In the genomic region with DNA sequence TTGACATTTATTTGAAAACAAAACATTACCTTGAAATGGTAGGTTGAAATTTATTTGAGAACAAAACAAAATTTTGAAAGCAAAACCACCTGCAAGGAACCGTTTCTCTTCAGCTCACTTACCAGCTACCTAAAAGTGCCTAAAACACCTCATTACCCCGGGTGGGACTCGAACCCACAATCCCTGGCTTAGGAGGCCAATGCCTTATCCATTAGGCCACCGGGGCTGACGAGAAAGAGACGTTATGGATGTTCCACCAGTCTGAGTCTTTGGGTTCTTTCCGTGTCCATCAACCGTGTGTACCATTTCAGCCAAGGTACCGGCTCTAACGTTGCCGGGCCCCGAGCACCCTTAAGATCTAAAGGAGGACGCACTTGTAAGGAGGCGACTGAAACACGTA, we compare ENCODE assay signal across 8 mouse cellular contexts. TPM values are rescaled to one million over a fixed set of nuclear protein-coding genes. Genes with fewer than 3 reads are reported as not detected.
DNase-seq lines count a peak whose midpoint lies in the region; ATAC-seq lines count a peak whose summit lies in the region.

No protein-coding gene starts in this region.

- no peaks in the 10 kb centered on the region for H3K36me3 ChIP-seq in hindbrain, embryonic 10.5 days
- no peaks in the 10 kb centered on the region for H3K36me3 ChIP-seq in lung, embryonic 16.5 days (ENCODE audit: control insufficient read depth, insufficient read depth, low read length)

- no peaks in the 10 kb centered on the region for H3K27me3 ChIP-seq in hindbrain, embryonic 10.5 days (ENCODE audit: insufficient read depth, poor library complexity, severe bottlenecking)
- H3K27me3 ChIP-seq in lung, embryonic 16.5 days (ENCODE audit: control insufficient read depth, insufficient read depth, low read depth, low read length), result no peaks in the 10 kb centered on the region

- DNase-seq in Muller cell, postnatal 12 days (ENCODE audit: inconsistent ontology term), result peak; percentile 93
- peak; percentile 92 for DNase-seq in cerebellum, adult 9-10 months
- peak; percentile 92 for DNase-seq in hindbrain, embryonic 10.5 days (ENCODE audit: low spot score)
- DNase-seq in layer of hippocampus, adult 9-11 months, result peak; percentile 80
- peak; percentile 54 for DNase-seq in ovary, adult 18-20 months (ENCODE audit: low spot score)
- DNase-seq in thymus, postnatal 0 days (ENCODE audit: low spot score), result peak; percentile 88

- H3K4me3 ChIP-seq in hindbrain, embryonic 10.5 days, result peak overlapping the region; percentile 66
- peak overlapping the region; percentile 57 for H3K4me3 ChIP-seq in lung, embryonic 16.5 days (ENCODE audit: low read length)

- ATAC-seq in frontal cortex, adult (ENCODE audit: low TSS enrichment), result peak; percentile 32
- peak; percentile 4; the same call in 1 of the 2 replicates for ATAC-seq in lung, embryonic 16.5 days (ENCODE audit: low read depth)

- under 1% methylated on average over 15 of the region's 15 CpGs for WGBS in hindbrain, embryonic 10.5 days
- under 1% methylated on average over 15 of the region's 15 CpGs for WGBS in lung, embryonic 16.5 days

- H3K27ac ChIP-seq in hindbrain, embryonic 10.5 days, result no peak overlapping the region
- H3K27ac ChIP-seq in lung, embryonic 16.5 days (ENCODE audit: low read length), result no peak overlapping the region

- H3K9ac ChIP-seq in lung, embryonic 16.5 days (ENCODE audit: low read length), result peak overlapping the region; percentile 17

- H3K9me3 ChIP-seq in hindbrain, embryonic 10.5 days, result no peaks in the 10 kb centered on the region
- H3K9me3 ChIP-seq in lung, embryonic 16.5 days (ENCODE audit: control insufficient read depth, low read length), result no peaks in the 10 kb centered on the region

- H3K4me1 ChIP-seq in hindbrain, embryonic 10.5 days (replicated peaks), result peaks cover 22% of the 10 kb centered on the region
- H3K4me1 ChIP-seq in lung, embryonic 16.5 days (replicated peaks; ENCODE audit: control insufficient read depth, insufficient read depth, low read length), result peaks cover 15% of the 10 kb centered on the region

- peak overlapping the region; percentile 82 for H3K4me2 ChIP-seq in lung, embryonic 16.5 days (ENCODE audit: low read depth, low read length)

RNA-seq across cellular contexts. Expression of a gene that starts 15.4 kb away (rescaled TPM):
- 25.3 and 27.5 TPM in 2 replicates for polyA plus RNA-seq in hindbrain, embryonic 10.5 days (2016; fragmentation: Nextera tagmentation; extraction: Ambion mirVana)
- polyA plus RNA-seq in lung, embryonic 16.5 days (2015; fragmentation: Nextera tagmentation; extraction: Ambion mirVana), result 17.4 and 21.7 TPM in 2 replicates
- polyA plus RNA-seq in thymus, postnatal 0 days (2015; fragmentation: Nextera tagmentation; extraction: Ambion mirVana), result 14.6 and 14.9 TPM in 2 replicates

RNA-seq across cellular contexts. Expression of a gene that starts 50.7 kb away (rescaled TPM):
- polyA plus RNA-seq in hindbrain, embryonic 10.5 days (2016; fragmentation: Nextera tagmentation; extraction: Ambion mirVana), result 22.5 and 23.4 TPM in 2 replicates
- 12.9 TPM in 2 replicates for polyA plus RNA-seq in lung, embryonic 16.5 days (2015; fragmentation: Nextera tagmentation; extraction: Ambion mirVana)
- 1.5 and 1.7 TPM in 2 replicates for polyA plus RNA-seq in thymus, postnatal 0 days (2015; fragmentation: Nextera tagmentation; extraction: Ambion mirVana)

RNA-seq across cellular contexts. Expression of a gene that starts 52.0 kb away (rescaled TPM):
- 0.92 and 0.94 TPM in 2 replicates for polyA plus RNA-seq in hindbrain, embryonic 10.5 days (2016; fragmentation: Nextera tagmentation; extraction: Ambion mirVana)
- 0.26 and 0.36 TPM in 2 replicates for polyA plus RNA-seq in lung, embryonic 16.5 days (2015; fragmentation: Nextera tagmentation; extraction: Ambion mirVana)
- 0.05 and 0.08 TPM in 2 replicates for polyA plus RNA-seq in thymus, postnatal 0 days (2015; fragmentation: Nextera tagmentation; extraction: Ambion mirVana)
